Mouse (Mus musculus) cerebellum, adult 2 months (tissue): ENCODE measurements around the gene Aldh16a1.

Experiments used
- CTCF ChIP-seq: fragments of 200-500 bp; IDR thresholded peaks from 2 replicates; pipeline ENCODE4 v1.5.1; 2011; ENCODE audit warnings: low read depth, mild to moderate bottlenecking, control low read depth, low read length, moderate library complexity, borderline replicate concordance; ENCODE audit not compliant: insufficient read depth
- POLR2A ChIP-seq: fragments of 200-500 bp; IDR thresholded peaks from 2 replicates; pipeline ENCODE4 v1.6.1; 2011; ENCODE audit warnings: low read length, control low read depth, borderline replicate concordance; ENCODE audit not compliant: insufficient read depth

- TF ChIP-seq CTCF: no peak
- TF ChIP-seq POLR2A: no peak; the same call in 1 of the 2 replicates
These were observed 50.7 kb downstream of the Aldh16a1 start, which contains the start of gene Fcgrt for GRCm38 (mm10) chr7:45103652-45104180.
